Mouse (Mus musculus) 3T3-L1 (cell line): ENCODE measurements around the gene Colec11.

Experiments
- DNase-seq: peaks from one replicate; pipeline ENCODE4 v3.0.0-alpha.2; 2015; ENCODE audit warnings: low read depth, low spot score

Colec11 gene

GRCm38 (mm10) chr12:28623195-28623594 is at the start of gene Colec11:
TSS of gene Colec11 (minus strand) at chr12:28623377.
- DNase-seq, result no peak

- no peak for DNase-seq
Observed at GRCm38 (mm10) chr12:28667287-28667686, 44.1 kb upstream of the Colec11 start.

DNA sequence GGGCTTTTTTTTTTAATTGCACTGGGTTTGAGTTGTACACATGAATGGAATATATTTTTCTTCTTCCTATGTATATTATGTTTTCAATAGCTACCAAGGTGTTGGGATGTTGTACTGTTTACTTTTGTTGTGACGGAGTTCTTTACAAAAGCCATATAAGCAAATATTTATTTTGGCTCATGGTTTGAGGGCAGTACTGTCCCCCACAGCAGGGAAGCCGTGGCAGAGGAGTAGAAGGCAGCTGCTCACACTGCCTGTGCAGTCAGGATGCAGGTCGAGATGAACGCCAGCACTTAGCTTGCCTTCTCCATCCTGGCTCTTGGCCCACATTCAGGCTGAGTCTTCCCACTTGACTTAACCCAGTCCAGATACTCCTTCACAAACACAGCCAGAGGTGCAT is 43.6 kb upstream of the Colec11 start:
- no peak for DNase-seq

- no peak for DNase-seq
Observed at GRCm38 (mm10) chr12:28662628-28663027, 39.5 kb upstream of the Colec11 start.

DNA sequence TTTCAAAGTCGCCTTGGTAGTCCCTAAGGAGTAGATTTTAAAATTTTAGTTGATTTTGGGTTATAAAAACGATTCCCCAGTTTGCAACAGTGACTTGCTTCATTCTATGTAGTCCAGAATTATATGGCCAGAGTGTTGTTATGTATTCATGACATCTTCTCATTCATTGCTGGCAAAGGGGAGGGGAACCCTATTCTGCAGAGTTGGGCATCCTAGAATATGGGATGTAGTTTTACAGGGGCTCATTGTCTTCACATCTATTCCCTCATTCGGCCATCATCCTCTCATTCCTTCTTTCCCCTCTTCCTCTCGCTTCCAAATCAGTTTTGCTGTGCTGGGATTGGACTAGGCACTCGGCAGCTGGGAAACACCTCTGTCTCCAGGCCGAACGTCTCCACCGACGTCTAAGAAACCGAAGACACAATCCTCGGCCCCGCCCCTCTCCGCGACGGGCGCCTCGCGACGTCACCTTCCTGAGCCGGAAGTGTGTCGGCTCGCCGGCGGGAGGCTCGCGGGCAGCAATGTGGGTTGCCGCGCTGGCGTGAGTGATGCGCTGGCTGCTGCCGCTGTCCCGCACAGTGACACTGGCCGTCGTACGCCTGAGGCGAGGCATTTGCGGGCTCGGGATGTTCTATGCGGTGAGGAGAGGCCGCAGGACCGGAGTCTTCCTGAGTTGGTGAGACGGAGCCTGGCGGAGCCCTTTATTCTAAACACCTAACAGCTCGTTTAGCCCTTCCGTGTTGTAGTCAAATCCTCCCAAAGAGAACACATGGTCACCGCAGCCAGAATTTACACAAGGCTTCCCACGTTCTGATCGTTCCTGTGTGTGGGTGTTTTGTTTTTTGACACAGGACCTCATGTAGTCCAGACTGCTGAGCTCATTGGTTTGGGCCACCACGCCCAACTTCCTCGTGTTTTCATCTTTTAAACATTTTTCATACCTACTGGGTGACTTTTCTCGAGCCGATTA is 26.2 kb upstream of the Colec11 start, which contains the start of gene Rnaseh1:
Gene Rnaseh1 (plus strand): TSS at position 462 of the 970 bp plus-strand sequence.
- peak; percentile 90 for DNase-seq

DNA sequence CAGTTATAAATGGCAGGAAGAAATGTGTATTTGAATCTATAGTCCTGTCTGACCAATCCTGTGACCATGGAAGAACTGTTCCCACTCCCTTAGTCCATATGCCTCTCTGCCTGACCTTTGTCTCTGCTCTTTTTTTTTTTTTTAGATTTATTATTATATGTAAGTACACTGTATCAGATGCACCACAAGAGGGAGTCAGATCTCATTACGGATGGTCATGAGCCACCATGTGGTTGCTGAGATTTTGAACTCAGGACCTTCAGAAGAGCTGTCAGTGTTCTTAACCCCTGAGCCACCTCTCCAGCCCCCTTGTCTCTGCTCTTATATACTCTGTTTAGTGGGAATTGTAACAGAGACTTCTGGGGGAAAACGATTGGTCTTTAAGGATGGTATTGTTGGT is 15.6 kb upstream of the Colec11 start:
- DNase-seq, result no peak

GRCm38 (mm10) chr12:28636543-28636942 is 13.4 kb upstream of the Colec11 start:
- DNase-seq, result no peak

DNA sequence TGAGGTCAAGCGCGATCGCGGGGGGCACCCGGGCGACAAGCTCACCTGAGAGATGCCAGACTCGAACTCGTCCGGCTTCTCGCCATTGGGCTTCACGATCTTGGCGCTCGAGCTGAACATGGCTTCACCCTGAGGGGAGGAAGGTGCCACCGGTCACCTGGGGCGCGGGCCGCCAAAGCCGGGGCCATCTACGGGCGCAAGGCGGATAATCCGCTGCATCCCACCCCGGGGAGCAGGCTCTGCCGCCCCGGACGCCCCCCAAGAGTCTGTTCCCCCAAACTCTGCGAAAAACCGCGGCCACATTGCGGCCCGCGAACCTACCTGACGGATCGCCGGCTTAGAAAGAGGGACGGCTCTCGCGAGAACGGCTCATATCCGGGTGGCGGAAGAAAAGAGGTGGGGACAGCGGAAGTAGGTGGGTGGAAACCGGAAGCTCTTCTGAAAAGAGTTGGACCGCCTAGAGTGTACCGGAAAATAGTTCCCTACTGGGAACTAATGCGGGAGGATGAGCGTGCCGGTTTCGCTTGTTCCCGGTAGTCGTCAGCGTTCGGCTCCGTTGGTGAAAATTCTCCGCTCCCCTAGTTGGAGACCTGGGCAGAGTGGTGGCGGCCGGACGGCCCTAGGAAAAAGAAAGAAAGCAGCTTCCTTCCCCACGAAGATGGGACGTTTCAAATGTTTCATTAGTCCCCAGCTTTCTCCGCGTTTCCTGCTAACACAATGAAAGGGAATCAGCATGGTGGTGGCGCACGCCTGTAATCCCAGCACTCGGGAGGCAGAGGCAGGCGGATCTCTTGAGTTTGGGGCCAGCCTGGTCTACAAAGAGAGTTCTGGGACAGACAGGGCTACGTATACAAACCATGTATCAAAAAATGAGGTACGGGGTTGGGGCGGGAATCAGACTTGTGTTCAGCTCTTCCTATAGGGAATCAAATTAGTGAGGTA is 12.6 kb upstream of the Colec11 start, which contains the start of gene Rps7:
Gene Rps7 (minus strand): TSS at position 419 of the 942 bp plus-strand sequence.
- peak; percentile 95 for DNase-seq

DNA sequence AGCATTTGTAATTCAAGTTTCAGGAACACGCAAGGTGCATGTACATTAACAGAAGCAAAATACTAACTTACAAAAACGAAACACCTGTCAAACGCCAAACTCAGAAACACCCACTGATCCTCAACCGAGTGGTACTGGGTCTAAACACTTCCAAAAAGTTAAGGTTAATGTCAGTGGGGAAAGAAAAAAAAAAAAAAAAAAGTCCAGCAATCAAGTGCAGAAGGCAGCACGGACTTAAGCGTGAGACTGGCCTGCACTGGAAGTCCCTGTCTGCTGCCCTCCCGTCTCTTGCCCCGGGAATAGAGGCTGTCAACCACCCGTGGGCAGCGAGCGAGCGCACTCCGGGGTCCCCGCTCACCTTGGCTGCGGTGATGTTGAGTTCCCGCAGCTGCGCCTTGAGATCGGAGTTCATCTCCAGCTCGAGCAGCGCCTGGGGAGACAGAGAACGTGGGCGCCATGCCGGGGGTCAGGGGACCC is 11.9 kb upstream of the Colec11 start:
- DNase-seq, result no peak

GRCm38 (mm10) chr12:28628436-28628835 is 5.3 kb upstream of the Colec11 start:
- DNase-seq, result no peak

DNA sequence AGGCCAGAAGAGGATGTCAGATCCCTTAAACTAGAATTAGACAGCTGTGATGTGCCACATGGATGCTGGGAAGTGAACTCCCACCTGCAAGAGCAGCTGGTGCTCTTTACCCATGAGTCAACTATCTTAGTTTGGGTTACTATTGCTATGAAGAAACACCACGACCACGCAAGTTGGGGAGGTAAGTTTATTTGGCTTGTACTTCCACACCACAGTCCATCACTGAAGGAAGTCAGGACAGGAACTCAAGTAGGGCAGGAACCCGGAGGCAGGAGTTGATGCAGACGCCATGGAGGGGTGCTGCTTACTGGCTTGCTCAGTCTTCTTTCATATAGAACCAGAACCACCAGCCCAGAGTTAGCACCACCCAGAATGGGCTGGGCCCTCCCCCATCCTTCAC is 3.9 kb upstream of the Colec11 start:
- DNase-seq, result no peak

DNA sequence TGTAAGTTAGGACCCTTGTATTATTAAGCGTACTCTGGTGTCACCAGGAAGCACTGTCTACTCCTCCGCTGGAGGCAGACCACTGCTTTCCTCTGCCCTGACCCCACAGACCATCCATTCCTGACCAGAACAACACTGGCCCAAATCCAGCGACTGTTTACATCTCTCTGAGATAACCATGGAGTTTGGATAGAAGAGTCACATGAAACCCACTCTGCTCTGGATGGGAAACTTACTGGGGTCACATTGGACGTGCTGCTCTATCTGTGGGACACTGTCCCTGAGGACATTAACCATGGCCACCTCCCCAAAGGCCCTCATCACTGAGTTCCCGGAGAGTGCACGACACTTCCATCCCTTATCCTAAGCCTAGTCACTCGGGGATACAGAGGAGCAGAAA is 2.2 kb upstream of the Colec11 start:
- no peak for DNase-seq

GRCm38 (mm10) chr12:28624251-28624650 is 1.1 kb upstream of the Colec11 start:
- no peak for DNase-seq

GRCm38 (mm10) chr12:28622641-28623040 is 536 bp downstream of the Colec11 start:
- no peak for DNase-seq

DNA sequence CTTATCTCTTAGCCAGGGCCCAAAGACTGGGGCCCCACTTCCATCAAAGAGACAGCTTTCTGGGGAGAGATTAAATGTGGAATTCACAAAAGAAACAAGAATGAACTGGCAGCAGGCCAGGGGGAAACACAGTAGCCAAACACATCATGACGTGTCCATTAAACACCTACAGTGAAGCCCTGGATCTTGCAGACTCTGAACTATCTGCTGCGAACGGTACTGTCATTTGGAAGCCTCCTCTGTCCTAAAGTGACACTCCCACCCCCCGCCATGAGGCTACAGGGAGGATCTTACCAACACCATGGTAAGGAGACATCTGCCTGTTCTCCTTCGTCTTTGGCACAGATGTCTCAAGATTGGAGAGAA is 1.0 kb downstream of the Colec11 start:
- DNase-seq, result no peak

- no peak for DNase-seq
Observed at GRCm38 (mm10) chr12:28621451-28622166, 1.6 kb downstream of the Colec11 start.

- no peak for DNase-seq
Observed at GRCm38 (mm10) chr12:28617297-28617696, 5.9 kb downstream of the Colec11 start.

DNA sequence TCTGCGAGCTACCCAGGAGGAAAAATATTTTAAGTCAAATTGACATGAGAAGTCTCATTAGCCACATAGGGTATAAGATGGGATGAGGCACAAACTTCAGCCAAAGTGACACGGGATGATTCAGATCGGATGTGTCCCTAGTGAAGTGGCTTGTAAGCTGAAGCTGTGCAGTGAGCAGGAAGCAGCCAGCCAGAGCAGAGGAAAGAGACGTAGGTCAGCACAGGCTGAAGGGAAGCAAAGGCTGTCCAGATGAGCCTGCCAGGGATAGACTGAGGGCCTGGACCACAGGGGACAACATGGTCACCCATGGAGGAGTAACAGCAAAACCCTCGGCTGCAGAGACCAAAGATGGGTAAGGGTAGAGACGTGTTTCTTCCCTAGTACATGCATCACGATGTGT is 8.8 kb downstream of the Colec11 start:
- DNase-seq, result no peak

DNA sequence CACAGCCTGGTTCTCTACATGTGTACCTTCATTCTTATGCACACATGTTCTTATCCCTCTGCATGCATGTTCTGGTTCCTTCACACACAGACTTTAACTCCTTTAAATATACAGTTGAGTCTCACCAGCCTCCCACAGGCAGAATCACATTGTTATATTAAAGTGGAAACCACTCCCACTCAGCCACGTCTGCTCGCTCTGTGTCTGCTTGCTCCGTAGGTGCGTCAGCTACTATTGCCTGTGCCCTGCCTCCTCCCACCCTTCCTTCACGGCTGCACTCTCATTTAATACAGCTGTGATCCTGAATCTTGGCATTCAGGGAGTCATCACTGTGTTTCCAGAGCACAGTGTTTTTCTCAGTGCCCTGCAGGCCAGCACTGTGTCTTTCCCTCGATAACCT is 10.8 kb downstream of the Colec11 start:
- no peak for DNase-seq

DNA sequence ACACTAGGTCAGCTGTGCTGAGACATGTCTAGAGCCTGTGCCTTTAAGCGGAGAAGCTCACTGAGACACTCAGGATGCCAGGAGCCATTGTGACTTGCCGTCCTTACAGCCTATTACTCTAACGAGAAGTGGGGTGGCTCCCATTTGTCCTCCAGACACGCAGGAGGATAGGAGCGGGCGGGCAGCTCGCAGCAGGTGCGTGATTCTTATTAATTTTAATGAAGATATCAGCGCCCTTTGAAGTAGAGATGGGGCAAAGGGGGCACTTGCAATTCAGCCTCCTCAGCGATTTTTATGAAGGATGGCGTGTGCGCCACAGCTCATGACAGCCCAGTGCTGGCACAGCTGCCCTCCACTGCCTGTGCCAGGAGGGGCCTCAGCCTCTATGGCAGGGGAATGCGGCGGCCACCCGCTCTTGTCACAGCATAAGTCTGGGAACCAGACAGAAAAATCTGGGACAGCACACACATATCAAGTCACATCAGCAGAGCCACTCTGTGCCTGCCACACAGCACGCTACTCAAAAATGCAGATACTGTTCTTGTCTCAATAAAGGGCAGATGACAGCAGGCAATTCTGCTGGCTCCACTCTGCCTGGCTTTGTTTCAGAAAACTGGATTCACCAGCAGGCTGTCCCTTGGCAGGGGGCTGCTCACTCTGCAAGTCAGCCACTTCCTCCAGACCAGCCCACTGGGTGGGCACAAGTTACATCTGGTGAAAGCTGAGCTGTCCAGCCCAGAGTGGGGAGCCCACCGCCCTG is 15.5 kb downstream of the Colec11 start:
- no peak for DNase-seq

DNA sequence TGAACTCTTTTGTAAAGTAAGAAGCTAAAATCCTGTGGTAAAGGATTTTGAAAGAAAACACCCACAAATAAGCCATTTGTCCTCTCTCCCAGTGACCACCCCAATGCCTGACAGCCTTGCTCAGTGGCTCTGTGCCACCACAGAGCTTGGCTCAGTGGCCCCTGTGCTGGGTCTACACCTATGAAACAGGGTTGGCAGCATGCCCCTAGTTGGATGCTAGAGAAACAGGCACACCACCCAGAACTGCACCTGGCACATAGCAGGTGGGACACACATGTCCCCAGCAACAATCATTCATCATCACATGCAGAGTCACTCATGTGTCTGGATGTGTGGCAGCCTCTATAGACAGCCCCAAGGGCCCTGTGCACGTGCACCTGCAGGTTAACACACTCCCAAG is 19.7 kb downstream of the Colec11 start:
- no peak for DNase-seq
